Mouse (Mus musculus): ENCODE results near the gene Slc7a14.

DNA sequence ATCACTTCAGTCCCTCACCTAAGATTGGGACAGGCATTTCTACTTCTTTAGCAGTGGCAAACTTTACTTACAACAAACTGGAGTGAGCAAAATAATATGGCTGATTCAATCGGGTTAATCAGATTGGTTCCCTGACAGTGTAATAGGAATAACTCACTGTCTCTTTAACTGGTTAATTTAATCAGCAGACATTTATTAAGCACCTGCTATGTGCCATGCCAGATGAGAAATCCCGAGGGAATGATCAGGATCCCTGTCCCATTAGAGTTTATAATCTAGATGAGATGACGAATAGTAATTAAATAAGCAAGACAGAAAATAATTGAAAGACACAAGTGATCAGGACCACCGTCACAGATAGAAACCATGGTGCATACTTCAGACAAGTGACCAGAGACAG lies 36.4 kb upstream of the Slc7a14 start:
- TF ChIP-seq SMC3 (IDR thresholded peaks at IDR 0.05; ENCODE audit: low read depth, low read length), result no peak
- TF ChIP-seq TAL1 (IDR thresholded peaks at IDR 0.05; ENCODE audit: low read length), result no peak
- TF ChIP-seq MEF2A (IDR thresholded peaks at IDR 0.05; ENCODE audit: extremely low read depth, insufficient replicate concordance, low read depth, low read length, poor library complexity, severe bottlenecking), result no peak
- no peak for TF ChIP-seq CHD2 (IDR thresholded peaks at IDR 0.05; ENCODE audit: low read length)
- no peak for TF ChIP-seq CTCF (IDR thresholded peaks at IDR 0.05 in 2 of 3, conservative IDR thresholded peaks at IDR 0.05 in 1 of 3; ENCODE audit: control insufficient read depth in 1 of 3, insufficient read depth in 1 of 3, low read depth in 2 of 3, low read length in 3 of 3, poor library complexity in 1 of 3, severe bottlenecking in 1 of 3)
- no peak for TF ChIP-seq RCOR1 (IDR thresholded peaks at IDR 0.05; ENCODE audit: low read depth, low read length)
- no peak for TF ChIP-seq POLR2AphosphoS2 (IDR thresholded peaks at IDR 0.05; ENCODE audit: low read length)
- no peak for TF ChIP-seq GATA1 (IDR thresholded peaks at IDR 0.05; ENCODE audit: low read depth, low read length)
